Mouse (Mus musculus) erythroblast, embryonic 14.5 days (primary cell): Measurements from ENCODE around the gene Slc35e2.

Experiments
- GATA1 ChIP-seq: IDR thresholded peaks from 2 replicates; pipeline ENCODE4 v1.6.1; 2012; ENCODE audit warnings: low read length, inconsistent platforms, mixed read lengths
- TAL1 ChIP-seq: IDR thresholded peaks from 3 replicates; pipeline ENCODE4 v1.6.1; 2012; ENCODE audit warnings: low read length, inconsistent platforms, mixed read lengths

- TF ChIP-seq TAL1 = no peak
- TF ChIP-seq GATA1 = no peak
Observed at GRCm38 (mm10) chr4:155649355-155649754, 48.1 kb downstream of the Slc35e2 start.
